Mouse (Mus musculus) adrenal gland, adult 18-20 months (tissue): Measurements from ENCODE around the gene H2afy2. TPM values are rescaled to one million over a fixed set of nuclear protein-coding genes. Genes with fewer than 3 reads are reported as not detected.

Experiments
- DNase-seq, 2 experiments: peaks; one replicate each; pipeline ENCODE4 v3.0.0; 2021 to 2022; ENCODE audit warnings: low spot score in 2 of 2
- total RNA-seq, 2 experiments: library from RNA; stranded (reverse); gene quantifications; 1 replicate in 1 of 2; 2 replicates in 1 of 2; pipeline ENCODE4 v1.2.3; 2021

The H2afy2 gene
- total RNA-seq, 2 experiments from 2014 or later: 6.9 to 7.4 TPM

DNA sequence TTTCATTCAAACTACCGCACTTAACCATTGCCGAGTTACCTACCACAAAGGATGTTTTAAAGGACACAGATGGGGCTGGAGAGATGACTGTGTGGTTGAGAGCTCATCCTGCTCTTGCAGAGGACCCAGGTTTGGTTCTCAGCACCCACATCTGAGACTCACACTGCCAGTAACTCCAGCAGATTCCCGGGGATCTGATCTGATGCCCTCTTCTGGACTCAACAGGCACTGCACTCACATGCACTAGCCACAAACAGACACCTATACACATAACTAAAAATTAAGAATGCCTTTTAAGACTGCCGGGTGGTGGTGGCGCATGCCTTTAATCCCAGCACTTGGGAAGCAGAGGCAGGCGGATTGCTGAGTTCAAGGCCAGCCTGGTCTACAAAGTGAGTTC lies 53.8 kb downstream of the H2afy2 start:
- DNase-seq: no peak

DNA sequence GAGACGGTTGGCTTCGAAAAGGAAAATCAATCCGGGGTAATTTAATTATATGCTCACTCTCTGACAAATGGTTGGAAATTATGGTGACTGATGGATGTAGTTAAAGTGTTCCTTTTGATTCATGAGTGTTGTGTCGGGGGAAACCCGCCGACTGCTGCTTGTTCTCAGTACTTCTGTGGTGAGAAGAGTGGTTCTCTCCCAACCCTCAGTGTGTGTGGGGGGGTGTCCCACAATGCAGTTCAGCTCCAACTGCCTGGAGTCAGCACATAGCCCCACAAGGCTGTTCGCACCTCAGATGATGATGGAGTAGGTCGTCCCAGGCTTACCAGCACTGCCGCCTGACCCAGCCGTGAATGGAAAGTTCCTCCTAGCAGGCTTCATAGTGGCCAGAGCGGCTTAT lies 54.8 kb downstream of the H2afy2 start:
- no peak for DNase-seq

DNA sequence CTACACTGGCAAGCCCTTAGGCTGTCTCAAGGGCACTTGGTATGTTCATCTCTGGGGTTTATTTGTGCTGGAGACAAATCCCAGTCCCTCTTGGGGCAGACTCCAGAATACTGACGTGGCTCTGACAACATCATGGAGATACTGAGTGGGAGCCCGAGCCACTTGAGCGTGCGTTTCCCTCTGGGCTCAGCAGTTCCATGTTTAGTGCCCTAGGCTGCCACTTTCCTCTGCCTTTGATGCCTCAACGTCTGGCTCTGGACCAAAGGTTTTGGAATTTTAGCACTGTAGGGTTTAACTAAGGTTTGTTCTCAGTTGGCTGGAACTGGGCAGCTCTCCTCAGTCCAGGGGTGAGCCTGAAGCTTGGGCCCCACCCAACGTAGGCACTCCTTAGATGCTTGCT lies 60.7 kb downstream of the H2afy2 start:
- no peak for DNase-seq

DNA sequence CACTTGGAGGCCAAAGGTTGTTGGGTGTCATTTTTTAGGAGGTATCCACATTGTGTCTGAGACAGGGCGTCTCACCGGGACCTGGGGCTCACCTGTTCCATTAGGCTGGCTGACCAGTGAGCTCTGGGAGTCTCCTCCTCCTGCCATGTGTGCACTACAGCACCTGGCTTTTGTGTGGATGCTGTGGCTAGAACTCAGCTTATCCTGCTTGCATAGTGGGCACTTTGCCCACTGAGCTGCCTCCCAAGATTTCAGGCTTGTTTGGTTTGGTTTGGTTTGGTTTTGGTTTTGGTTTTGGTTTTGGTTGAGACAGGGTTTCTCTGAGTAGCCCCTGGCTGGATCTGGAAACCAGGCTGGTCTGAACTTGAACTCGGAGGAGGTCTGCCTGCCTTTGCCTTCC lies 61.7 kb downstream of the H2afy2 start:
- DNase-seq: no peak

DNA sequence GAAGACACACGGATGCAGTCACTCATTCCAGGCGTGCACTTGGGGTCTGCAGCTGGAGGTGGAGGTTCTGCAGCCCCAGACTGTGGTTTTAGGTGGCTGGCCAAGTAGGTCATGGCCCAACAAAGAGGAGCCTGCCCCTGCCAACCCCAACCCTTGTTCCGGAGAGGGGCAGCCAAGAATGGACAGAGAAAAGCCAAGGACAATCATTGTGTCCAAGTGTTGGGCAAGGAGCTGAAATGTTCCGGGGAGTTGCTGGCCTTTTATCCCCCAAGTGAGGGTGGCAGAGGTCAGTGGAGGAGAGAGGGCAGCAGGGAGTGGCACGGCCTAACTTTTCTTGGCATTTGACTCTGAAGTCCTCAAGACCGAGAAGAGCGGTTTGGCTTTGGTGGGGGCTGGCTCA lies 63.6 kb downstream of the H2afy2 start:
- DNase-seq: peak in 1 of 2 experiments; percentile 33

DNA sequence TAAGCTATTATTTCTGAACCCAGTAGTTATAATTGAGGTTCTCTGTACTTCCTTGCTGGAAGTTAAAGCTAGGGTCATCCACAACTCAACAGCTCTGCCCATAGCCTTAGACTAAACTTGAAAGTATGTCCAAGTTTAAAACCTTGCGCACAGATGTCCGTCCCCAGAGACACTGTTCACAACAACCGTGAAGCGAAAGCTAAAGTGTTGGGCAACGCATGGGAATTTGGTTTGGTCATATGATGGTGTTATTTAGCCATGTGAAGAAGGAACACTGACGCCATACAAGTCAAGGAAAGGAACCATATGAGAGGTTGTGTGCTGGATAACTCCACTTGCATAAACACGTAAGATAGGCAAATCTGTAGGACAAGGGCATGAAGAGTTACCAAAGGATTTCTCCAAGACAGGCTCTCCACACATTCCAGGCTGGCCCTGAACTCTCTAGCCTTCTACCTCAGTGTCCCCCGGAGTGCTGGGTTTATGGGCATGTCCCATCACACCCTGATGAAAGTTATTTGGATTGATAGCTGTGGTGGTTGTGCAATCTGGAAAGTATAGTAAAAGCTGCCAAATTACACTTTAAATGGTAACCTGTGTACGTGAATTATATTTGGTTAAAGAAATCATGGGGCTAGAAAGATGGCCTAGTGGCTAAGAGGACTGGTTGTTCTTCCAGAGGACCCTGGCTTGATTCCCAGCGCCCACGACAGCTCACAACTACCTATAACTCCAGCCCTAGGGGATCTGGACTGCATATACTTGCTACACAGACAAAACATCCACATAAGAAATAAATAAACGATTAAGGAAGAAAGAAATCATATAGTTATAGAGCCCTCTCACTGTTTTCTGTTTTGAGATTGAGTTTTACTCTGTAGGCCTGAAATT lies 66.3 kb downstream of the H2afy2 start:
- DNase-seq: no peak

DNA sequence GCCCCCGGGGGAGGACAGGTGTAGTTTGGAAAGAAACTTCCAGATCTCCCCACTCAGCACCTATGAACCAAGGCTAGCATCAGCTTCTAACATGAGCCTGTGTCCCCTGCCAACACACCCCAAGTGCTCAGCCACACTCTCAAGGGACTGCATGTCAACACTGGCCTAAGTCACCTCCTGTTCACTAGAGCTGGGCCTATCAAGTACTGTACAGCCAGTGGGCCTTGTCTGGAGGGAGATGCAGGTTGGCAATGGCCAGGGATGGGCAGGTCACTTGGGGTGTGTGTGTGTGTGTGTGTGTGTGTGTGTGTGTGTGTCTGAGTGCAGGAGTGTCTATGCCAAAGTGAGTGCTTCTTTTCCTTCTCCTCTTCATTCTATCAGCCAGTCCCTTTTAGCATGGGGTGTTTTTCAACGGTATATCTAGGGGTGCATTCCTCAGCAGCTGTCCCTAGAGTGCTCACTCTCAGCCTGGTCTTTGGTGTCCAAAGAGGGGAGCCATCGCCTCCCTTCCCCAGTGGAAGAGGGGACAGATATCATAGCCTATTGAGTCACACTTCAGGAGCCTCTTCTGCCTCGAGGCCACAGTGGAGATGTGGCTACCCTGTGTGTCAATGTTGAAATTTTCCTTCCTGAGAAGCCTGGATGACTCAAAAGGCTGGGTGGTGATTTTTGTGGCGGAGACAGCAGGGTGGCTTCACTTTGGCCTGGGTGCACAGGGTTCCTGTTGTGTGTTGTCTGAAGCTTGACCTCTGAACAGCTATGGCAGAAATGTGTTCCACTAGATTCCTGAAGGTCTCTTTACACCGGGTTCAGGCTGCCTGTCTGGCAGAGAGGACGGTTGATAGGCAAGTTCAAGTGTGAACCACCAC lies 67.7 kb downstream of the H2afy2 start:
- DNase-seq: no peak

DNA sequence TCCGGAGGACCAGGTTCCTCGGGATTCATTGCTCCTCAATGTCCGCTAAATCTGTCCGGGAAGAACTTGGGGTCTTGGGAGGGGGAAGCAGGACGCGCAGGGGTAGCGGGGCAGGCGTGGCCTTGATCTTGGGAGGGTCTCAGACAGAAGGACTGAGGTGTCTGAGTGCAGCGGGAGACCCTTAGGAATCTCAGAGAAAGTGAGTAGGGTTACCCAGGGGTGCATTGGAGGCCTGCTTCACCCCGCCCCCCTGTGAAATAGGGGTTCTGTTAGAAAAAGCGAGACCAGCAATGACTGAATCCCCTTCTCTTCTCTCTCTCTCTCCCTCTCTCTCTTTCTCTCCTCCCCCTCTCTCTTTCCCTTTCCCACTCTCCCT lies 68.5 kb downstream of the H2afy2 start:
- no peak for DNase-seq

DNA sequence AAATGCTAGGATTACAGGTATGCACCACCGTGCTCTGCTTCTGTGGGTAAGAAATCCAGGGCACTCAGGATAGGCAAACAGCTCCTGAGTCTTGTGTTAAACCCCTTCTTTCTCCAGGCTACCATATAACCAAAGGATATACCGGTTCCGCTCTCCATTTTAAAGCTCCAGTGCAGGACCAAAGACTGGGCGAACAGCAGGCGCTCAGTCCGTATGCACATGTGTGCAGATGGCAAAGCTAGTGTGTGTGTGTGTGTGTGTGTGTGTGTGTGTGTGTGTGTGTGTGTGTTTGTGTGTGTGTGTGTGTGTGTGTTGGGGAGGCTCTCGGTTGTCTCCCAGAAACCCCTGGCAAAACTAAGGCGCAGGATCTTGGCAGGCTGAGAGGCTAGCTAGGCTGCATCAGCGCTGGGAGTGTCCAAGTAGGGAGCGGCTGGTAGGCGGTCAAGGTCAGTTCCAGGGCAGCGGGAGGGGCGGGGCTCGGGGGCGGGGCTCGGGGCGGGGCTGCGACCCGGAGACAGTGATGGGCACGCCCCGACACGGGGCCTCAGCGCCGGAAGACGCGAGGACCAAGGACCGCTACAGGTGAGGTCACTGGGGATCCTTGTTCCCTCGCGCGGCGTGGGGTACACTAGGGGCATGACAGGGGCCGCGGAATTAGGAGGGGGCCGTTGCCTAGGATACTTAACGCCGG lies 69.0 kb downstream of the H2afy2 start, which contains the start of gene Aifm2:
Gene Aifm2 (plus strand): TSS at position 493 of the 691 bp plus-strand sequence.
- DNase-seq: peak; percentile 59 to 64

DNA sequence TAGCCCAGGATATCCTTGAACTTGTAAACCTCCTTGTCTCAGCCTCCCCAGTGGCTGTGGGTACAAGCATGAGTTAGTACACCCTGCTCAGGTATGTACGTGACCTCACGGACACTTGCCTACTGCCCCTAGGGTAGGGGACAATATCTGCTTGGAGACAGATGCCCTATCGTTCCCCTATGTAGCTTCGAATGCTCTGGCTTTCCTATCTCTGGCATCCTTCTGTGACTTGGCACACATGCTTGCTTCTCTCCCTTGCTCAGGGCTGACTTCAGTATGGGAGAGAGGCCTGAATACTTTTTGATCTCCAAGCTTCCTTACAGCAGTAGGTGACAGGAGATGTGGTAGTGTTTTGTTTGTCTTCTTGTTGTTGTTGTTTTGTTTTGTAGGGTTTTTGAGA lies 69.8 kb downstream of the H2afy2 start:
- no peak for DNase-seq

DNA sequence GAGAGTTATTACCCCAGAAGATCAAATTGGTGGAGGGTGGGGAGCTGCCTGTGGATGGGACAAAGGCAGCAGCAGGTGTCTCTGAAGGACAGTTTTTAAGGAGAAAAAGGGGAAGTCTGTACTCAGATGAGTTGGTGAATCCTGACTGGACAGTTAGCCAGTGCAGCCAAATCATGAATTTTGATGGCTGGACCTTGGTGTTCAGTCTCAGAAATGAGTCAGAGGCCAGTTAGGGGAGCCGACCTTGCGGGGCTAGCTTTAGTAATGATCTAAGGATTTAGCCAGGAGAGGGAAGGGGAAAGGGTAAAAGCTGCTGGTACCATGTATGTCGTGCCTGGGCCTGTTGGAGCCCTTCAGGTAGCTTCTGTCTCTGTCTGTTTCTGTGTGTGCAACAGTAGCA lies 70.3 kb downstream of the H2afy2 start:
- DNase-seq: no peak

DNA sequence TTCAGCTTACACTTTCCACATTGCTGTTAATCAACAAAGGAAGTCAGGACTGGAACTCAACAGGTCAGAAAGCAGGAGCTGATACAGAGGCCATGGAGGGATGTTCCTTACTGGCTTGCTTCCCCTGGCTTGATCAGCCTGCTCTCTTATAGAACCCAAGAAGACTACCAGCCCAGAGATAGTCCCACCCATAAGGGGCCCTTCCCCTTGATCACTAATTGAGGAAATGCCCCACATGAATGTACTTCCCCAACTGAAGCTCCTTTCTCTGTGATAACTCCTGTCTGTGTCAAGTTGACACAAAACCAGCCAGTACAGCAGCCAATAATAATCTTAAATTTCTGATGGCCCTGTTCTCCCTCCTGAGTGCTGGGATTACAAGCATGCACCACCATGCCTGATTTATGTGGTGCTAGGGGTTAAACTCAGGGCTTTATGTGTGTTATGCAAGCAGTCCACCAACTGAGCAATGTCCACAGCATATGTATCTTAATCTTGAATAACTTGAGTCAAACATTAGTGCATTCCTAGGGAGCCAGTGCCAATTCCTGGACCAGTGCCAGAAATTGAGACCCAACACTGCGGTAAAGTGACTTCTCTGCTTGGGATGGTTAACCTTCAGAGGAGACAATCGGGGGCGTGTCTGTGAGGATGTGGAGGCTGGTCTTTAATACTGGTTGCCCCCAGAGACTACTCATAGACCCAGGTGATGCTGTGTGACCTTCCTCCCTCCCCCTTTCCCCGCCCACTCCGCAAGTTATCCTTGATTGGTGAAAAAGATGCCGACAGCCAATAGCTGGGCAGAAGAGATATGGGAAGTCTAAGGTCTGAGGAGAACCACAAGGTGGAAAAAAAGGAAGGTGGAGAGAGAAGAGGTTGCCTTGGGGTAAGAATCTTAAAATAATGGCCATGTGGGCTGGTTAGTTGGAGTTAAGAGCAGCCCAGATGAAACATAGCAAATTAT lies 77.3 kb downstream of the H2afy2 start:
- DNase-seq: no peak

DNA sequence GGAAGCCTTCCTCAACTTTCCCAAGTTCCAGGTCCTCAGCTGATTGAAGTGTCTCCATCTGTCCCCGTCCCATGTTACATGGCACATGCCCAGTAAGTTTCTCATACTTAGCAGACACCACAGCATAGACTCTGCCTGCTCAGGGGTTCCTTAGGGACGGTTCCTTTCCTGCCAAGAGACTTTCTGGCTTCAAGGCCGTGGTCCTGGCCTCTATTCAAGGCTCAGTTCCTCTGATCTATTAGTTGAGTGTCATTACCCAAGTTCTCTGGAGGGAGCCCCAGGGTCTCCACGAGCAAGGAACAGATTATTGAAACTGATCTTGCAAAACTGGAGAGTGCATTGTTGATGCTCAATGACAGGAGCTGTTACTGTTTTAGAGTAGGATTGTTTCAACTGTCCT lies 79.3 kb downstream of the H2afy2 start:
- DNase-seq: no peak

DNA sequence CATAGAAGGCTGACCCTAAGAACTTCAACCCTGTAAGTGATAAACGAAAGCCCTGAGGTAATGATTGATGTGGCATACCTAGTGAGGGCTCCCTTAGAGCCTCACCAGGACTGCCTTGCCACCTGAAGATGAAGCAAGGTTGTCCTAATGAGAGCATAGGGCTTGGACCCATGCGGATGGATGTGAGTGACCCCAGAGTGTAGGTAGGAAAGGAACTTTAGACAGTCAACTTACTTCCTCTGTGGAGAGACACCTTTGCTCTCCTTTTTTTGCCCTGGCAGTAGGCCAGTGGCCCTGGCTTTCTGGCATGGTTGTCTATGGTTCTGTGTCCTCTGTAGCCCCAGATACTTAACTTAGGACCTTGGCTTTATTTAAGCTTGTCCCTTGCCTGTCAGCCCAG lies 86.9 kb downstream of the H2afy2 start:
- no peak for DNase-seq

DNA sequence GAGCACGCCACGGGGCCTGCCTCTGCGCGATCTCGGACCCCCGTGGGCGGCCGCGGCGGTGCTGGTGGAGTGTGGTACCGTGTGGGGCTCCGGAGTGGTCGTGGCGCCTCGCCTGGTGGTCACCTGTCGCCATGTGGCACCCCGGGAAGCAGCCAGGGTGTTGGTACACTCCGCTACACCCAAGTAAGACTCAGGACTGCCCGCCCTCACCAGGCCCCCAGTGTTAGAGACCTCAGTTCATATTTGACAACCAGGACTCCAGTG lies 87.5 kb downstream of the H2afy2 start:
- no peak for DNase-seq

DNA sequence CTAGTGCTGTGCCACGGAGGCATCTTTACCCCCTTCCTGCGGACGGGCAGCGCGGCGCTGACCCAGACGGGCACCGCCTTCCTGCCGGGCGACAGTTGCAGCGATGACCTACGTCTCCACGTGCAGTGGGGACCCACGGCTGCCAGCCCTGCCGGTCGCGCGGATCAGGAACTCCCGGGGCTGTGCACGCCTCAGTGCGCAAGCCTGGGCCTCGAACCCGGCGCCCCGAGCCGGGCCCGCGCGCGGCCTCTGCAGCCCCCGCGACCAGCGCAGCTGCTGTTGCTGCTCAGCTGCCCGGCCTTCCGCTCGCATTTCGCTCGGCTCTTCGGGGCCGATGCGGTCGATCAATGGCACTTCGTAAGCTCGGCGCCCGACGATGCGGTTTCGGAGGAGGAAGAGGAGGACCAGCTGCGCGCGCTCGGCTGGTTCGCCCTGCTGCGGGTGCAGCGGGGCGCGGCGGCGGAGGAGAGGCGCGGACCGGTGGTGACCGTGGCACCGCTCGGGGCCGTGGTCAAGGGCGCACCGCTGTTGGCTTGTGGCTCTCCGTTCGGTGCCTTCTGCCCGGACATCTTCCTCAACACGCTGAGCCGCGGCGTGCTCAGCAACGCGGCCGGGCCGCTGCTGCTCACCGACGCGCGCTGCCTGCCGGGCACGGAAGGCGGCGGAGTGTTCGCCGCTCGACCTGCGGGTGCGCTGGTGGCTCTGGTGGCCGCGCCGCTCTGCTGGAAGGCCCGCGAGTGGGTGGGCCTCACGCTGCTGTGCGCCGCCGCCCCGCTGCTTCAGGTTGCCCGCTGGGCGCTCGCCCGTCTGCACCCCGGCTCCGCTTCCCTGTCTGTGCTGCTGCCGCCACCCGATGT lies 88.0 kb downstream of the H2afy2 start:
- DNase-seq: no peak

DNA sequence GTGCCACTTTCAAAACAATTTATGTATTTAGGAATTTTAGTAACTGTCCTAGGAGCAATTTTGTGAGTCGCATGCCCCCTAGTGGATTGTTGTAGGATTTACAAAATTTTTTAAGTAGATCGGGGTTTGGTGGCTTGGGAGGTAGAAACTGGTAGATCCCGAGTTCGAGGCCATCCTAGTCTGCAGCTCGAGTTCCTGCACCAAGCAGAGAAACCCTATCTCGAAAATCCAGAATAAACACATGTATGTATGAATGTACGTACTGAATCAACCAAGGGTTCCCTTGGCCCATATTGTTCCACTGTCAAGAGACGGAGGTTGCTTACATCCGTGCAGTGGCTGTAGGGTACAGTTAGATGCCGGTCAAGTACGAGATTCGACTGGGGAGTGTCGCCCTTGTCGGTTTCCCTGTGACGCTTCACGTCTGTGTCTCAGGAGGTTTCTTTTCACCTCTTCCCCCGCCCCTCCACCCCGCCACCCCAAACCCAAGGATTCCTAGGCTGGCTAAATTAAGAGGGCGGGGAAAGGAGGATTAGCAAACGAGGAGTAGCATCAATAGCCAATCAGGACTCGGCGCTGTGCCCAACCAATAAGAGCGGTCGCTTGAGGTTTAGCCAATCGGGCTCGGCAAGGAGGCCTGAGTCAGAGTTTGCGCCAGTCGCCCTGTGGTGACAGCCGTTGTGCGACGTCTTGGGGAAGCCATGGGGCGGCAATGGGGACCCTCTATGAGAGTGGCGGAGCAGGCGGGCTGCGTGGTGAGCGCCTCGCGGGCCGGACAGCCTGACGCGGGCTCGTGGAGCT lies 88.9 kb downstream of the H2afy2 start, which contains the start of gene Tysnd1:
Gene Tysnd1 (plus strand): TSS at position 645 of the 801 bp plus-strand sequence.
- DNase-seq: peak; percentile 90 to 94

DNA sequence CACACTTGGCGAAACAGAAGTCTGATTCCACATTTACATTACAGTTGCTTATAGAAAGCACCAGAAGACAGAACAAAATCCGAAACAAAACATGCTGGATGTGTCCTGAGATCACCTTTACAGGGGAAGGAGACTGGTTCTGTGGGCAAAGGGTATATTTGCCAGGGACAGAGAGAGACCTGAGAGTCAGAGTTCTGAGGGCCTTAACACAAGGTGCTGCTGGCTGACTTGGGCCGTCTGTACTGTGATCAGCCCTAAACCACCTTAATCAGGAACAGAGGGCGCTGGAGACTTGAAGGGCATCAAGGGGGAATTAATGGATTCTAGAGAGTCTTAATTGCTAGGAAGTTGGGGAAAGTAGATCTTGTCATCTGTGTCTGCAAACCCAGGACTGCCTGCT lies 90.4 kb downstream of the H2afy2 start:
- DNase-seq: no peak

DNA sequence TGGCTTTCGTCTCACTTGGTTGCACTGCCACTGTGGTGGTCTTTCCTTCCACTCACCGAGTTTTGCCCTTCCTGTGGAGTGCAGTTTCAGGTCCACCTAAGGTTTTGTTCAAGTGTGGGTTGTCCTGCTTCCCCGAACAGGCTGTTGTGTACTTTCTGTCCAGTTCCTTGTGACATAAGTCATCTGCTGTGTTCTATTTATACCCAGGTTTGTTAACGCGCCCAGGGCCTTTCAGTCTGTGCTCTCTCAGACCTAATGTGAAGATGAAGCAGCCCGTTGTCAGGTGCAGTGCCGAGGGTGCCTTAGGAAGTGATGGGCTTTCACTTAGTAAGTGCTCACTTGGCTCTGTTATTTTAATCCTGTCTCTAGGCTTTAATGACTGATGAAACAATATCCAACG lies 94.5 kb downstream of the H2afy2 start:
- no peak for DNase-seq
